Mouse (Mus musculus) bone marrow macrophage, adult 2 months (primary cell): ENCODE results near the gene Osbpl5.

Source experiments
- CTCF ChIP-seq: IDR thresholded peaks from 2 replicates; pipeline ENCODE4 v1.5.1; 2012; ENCODE audit warnings: low read depth, mild to moderate bottlenecking, low read length, moderate library complexity
- POLR2A ChIP-seq: IDR thresholded peaks from 2 replicates; pipeline ENCODE4 v1.6.1; 2012; ENCODE audit warnings: mild to moderate bottlenecking, low read depth, low read length, borderline replicate concordance

- no peak for TF ChIP-seq CTCF
- TF ChIP-seq POLR2A: no peak
Measured at GRCm38 (mm10) chr7:143709395-143709794, 47.4 kb downstream of the Osbpl5 start.
